Mouse (Mus musculus) stomach, embryonic 15.5 days (tissue): ENCODE results near the gene Dock4. TPM values are rescaled to one million over a fixed set of nuclear protein-coding genes. Genes with fewer than 3 reads are reported as not detected.
A peak's percentile ranks its signal among the peaks of the same experiment; 100 is the strongest.

ENCODE experiments used
- ATAC-seq: fragments of 200-750 bp; cut with Nextera tagmentation; 2 replicates; pipeline ENCODE4 v1.8.0; 2017; ENCODE audit warnings: low read depth, moderate number of reproducible peaks, moderate TSS enrichment; ENCODE audit not compliant: insufficient read depth, low FRiP score
- H3K27ac ChIP-seq: fragments of 300-500 bp; sonication (generic); 2 replicates; pipeline ENCODE4 v1.5.1; 2015; ENCODE audit warnings: mild to moderate bottlenecking, inconsistent platforms
- H3K27me3 ChIP-seq: fragments of 300-500 bp; sonication (generic); replicated peaks from 2 replicates; pipeline ENCODE4 v1.6.1; 2015; ENCODE audit warnings: inconsistent platforms
- H3K36me3 ChIP-seq: fragments of 300-500 bp; sonication (generic); 2 replicates; pipeline ENCODE4 v1.6.1; 2015; ENCODE audit warnings: inconsistent platforms
- H3K4me1 ChIP-seq: fragments of 300-500 bp; sonication (generic); 2 replicates; pipeline ENCODE4 v1.6.1; 2015; ENCODE audit warnings: inconsistent platforms
- H3K4me2 ChIP-seq: fragments of 300-500 bp; sonication (generic); 2 replicates; pipeline ENCODE4 v1.6.1; 2015; ENCODE audit warnings: mild to moderate bottlenecking, inconsistent platforms
- H3K4me3 ChIP-seq: fragments of 300-500 bp; sonication (generic); replicated peaks from 2 replicates; pipeline ENCODE4 v1.5.1; 2015; ENCODE audit warnings: inconsistent platforms
- H3K9ac ChIP-seq: fragments of 300-500 bp; sonication (generic); 2 replicates; pipeline ENCODE4 v1.6.1; 2015; ENCODE audit warnings: inconsistent platforms
- H3K9me3 ChIP-seq: fragments of 300-500 bp; sonication (generic); 2 replicates; pipeline ENCODE4 v1.6.1; 2016; ENCODE audit warnings: inconsistent platforms
- WGBS: fragments of 180-500 bp; shearing (Covaris S2); methylation state at CpG from one replicate; pipeline ENCODE4 v1.1.7; 2015; 5-methylcytosine and 5-hydroxymethylcytosine counted together
- polyA plus RNA-seq: library from polyadenylated mRNA; unstranded; fragments of >200 nt; fragmentation: Nextera tagmentation; extraction: Ambion mirVana; gene quantifications from 2 replicates; pipeline ENCODE4 v1.2.1, GENCODE M21; 2015

Gene Dock4
- polyA plus RNA-seq, 1 experiment from 2014 or later: 7.8 TPM

GRCm38 (mm10) chr12:40438049-40438448 is 7.7 kb upstream of the Dock4 start:
- no peaks in the 10 kb centered on the region for H3K4me1 ChIP-seq
- H3K36me3 ChIP-seq: no peaks in the 10 kb centered on the region
- no peak overlapping the region for H3K4me2 ChIP-seq
- H3K4me3 ChIP-seq: no peak overlapping the region
- ATAC-seq: no peak
- H3K27me3 ChIP-seq: no peaks in the 10 kb centered on the region
- no peak overlapping the region for H3K9ac ChIP-seq
- no peaks in the 10 kb centered on the region for H3K9me3 ChIP-seq
- 40% methylated on average over 2 of the region's 2 CpGs for WGBS
- no peak overlapping the region for H3K27ac ChIP-seq

GRCm38 (mm10) chr12:40445206-40445605 is 546 bp upstream of the Dock4 start:
- Histone ChIP-seq H3K9ac (peak overlapping the region; percentile 61; the same call in 1 of the 2 replicates), H3K27me3 (no peaks in the 10 kb centered on the region), H3K36me3 (no peaks in the 10 kb centered on the region), H3K4me3 (peak overlapping the region; percentile 92), H3K27ac (no peak overlapping the region), H3K9me3 (no peaks in the 10 kb centered on the region), H3K4me2 (peak overlapping the region; percentile 88), H3K4me1 (peaks cover 12% of the 10 kb centered on the region; the same call in 1 of the 2 replicates)
- under 1% methylated on average over 16 of the region's 16 CpGs for WGBS
- no peak for ATAC-seq

GRCm38 (mm10) chr12:40446450-40447381 is 964 bp downstream of the Dock4 start:
- peak; percentile 1; the same call in 1 of the 2 replicates for ATAC-seq

GRCm38 (mm10) chr12:40447561-40448355 is 2.0 kb downstream of the Dock4 start:
- H3K4me3 ChIP-seq: peak overlapping the region; percentile 92
- peak overlapping the region; percentile 97 for H3K4me2 ChIP-seq
- no peaks in the 10 kb centered on the region for H3K9me3 ChIP-seq
- H3K36me3 ChIP-seq: no peaks in the 10 kb centered on the region
- H3K27ac ChIP-seq: no peak overlapping the region
- WGBS: 18% methylated on average over 10 of the region's 10 CpGs
- no peak for ATAC-seq
- no peaks in the 10 kb centered on the region for H3K27me3 ChIP-seq
- peaks cover 12% of the 10 kb centered on the region; the same call in 1 of the 2 replicates for H3K4me1 ChIP-seq
- H3K9ac ChIP-seq: no peak overlapping the region

More at GRCm38 (mm10) chr12:40446450-40447381, 964 bp downstream of the Dock4 start:
- Histone ChIP-seq H3K27me3 (no peaks in the 10 kb centered on the region), H3K36me3 (no peaks in the 10 kb centered on the region), H3K9me3 (no peaks in the 10 kb centered on the region), H3K4me1 (peaks cover 12% of the 10 kb centered on the region; the same call in 1 of the 2 replicates), H3K9ac (peak overlapping the region; percentile 57), H3K4me2 (peak overlapping the region; percentile 97), H3K27ac (peak overlapping the region; percentile 81), H3K4me3 (peak overlapping the region; percentile 92)
- under 1% methylated on average over 44 of the region's 44 CpGs for WGBS

GRCm38 (mm10) chr12:40449119-40449795 is 3.5 kb downstream of the Dock4 start:
- WGBS: 62% methylated on average over 9 of the region's 9 CpGs
- H3K4me2 ChIP-seq: no peak overlapping the region
- no peak for ATAC-seq

GRCm38 (mm10) chr12:40456517-40456916 is 10.8 kb downstream of the Dock4 start:
- Histone ChIP-seq H3K9me3 (no peaks in the 10 kb centered on the region), H3K4me3 (no peak overlapping the region), H3K27me3 (no peaks in the 10 kb centered on the region), H3K27ac (no peak overlapping the region), H3K36me3 (no peaks in the 10 kb centered on the region), H3K9ac (no peak overlapping the region), H3K4me2 (no peak overlapping the region), H3K4me1 (no peaks in the 10 kb centered on the region)
- no peak for ATAC-seq
- 88% methylated on average over 2 of the region's 2 CpGs for WGBS

More at GRCm38 (mm10) chr12:40449119-40449795, 3.5 kb downstream of the Dock4 start:
- H3K27me3 ChIP-seq: no peaks in the 10 kb centered on the region
- no peak overlapping the region for H3K4me3 ChIP-seq
- no peaks in the 10 kb centered on the region for H3K36me3 ChIP-seq
- peaks cover 12% of the 10 kb centered on the region; the same call in 1 of the 2 replicates for H3K4me1 ChIP-seq
- no peak overlapping the region for H3K27ac ChIP-seq
- H3K9me3 ChIP-seq: no peaks in the 10 kb centered on the region
- H3K9ac ChIP-seq: no peak overlapping the region

- no peak overlapping the region for H3K4me3 ChIP-seq
- WGBS: 53% methylated on average over 3 of the region's 3 CpGs
- no peaks in the 10 kb centered on the region for H3K9me3 ChIP-seq
- H3K27ac ChIP-seq: no peak overlapping the region
- no peak overlapping the region for H3K9ac ChIP-seq
- H3K36me3 ChIP-seq: no peaks in the 10 kb centered on the region
- H3K4me1 ChIP-seq: no peaks in the 10 kb centered on the region
- no peaks in the 10 kb centered on the region for H3K27me3 ChIP-seq
- ATAC-seq: no peak; the same call in 1 of the 2 replicates
- no peak overlapping the region for H3K4me2 ChIP-seq
Observed at GRCm38 (mm10) chr12:40458977-40459376, 13.2 kb downstream of the Dock4 start.

- Histone ChIP-seq H3K4me1 (no peaks in the 10 kb centered on the region), H3K27ac (no peak overlapping the region), H3K27me3 (no peaks in the 10 kb centered on the region), H3K4me3 (no peak overlapping the region), H3K4me2 (no peak overlapping the region), H3K9me3 (no peaks in the 10 kb centered on the region), H3K36me3 (no peaks in the 10 kb centered on the region), H3K9ac (no peak overlapping the region)
- ATAC-seq: no peak
- WGBS: 73% methylated on average over 6 of the region's 6 CpGs
Observed at GRCm38 (mm10) chr12:40459673-40460265, 14.0 kb downstream of the Dock4 start.

GRCm38 (mm10) chr12:40462693-40463235 is 17.0 kb downstream of the Dock4 start:
- H3K27ac ChIP-seq: no peak overlapping the region

GRCm38 (mm10) chr12:40463828-40464227 is 18.1 kb downstream of the Dock4 start:
- Histone ChIP-seq H3K4me2 (no peak overlapping the region), H3K9ac (no peak overlapping the region), H3K9me3 (no peaks in the 10 kb centered on the region), H3K36me3 (no peaks in the 10 kb centered on the region), H3K27ac (no peak overlapping the region), H3K4me3 (no peak overlapping the region), H3K27me3 (no peaks in the 10 kb centered on the region), H3K4me1 (no peaks in the 10 kb centered on the region)
- ATAC-seq: no peak
- WGBS: 69% methylated on average over 2 of the region's 2 CpGs

More at GRCm38 (mm10) chr12:40462693-40463235, 17.0 kb downstream of the Dock4 start:
- 47% methylated on average over 7 of the region's 7 CpGs for WGBS
- Histone ChIP-seq H3K4me2 (no peak overlapping the region), H3K9ac (no peak overlapping the region), H3K9me3 (no peaks in the 10 kb centered on the region), H3K36me3 (no peaks in the 10 kb centered on the region), H3K4me1 (no peaks in the 10 kb centered on the region), H3K4me3 (no peak overlapping the region), H3K27me3 (no peaks in the 10 kb centered on the region)
- ATAC-seq: no peak

- Histone ChIP-seq H3K27me3 (no peaks in the 10 kb centered on the region), H3K4me2 (no peak overlapping the region), H3K4me1 (no peaks in the 10 kb centered on the region), H3K9me3 (no peaks in the 10 kb centered on the region), H3K36me3 (no peaks in the 10 kb centered on the region), H3K27ac (no peak overlapping the region), H3K9ac (no peak overlapping the region), H3K4me3 (no peak overlapping the region)
- ATAC-seq: no peak
- WGBS: 69% methylated on average over 6 of the region's 6 CpGs
Observed at GRCm38 (mm10) chr12:40464282-40464681, 18.5 kb downstream of the Dock4 start.
